Mouse (Mus musculus) G1E (cell line): ENCODE measurements around the gene Tmprss9.

Experiments
- CTCF ChIP-seq: IDR thresholded peaks from 2 replicates; pipeline ENCODE4 v1.5.1; 2012; ENCODE audit warnings: low read depth, low read length, inconsistent platforms, mixed read lengths
- GATA1 ChIP-seq: IDR thresholded peaks from 2 replicates; pipeline ENCODE4 v1.6.1; 2012; ENCODE audit warnings: borderline replicate concordance, low read length, inconsistent platforms, mixed read lengths
- GATA2 ChIP-seq: IDR thresholded peaks from 2 replicates; pipeline ENCODE4 v1.6.1; 2012; ENCODE audit warnings: low read depth, low read length, inconsistent platforms, borderline replicate concordance
- POLR2AphosphoS5 ChIP-seq: IDR thresholded peaks from 2 replicates; pipeline ENCODE4 v1.6.1; 2012; ENCODE audit warnings: low read depth, low read length, inconsistent platforms; ENCODE audit not compliant: insufficient replicate concordance
- TAL1 ChIP-seq: conservative IDR thresholded peaks from 2 replicates; pipeline ENCODE4 v1.6.1; 2012; ENCODE audit warnings: low read depth, low read length, inconsistent platforms, mixed read lengths

- TF ChIP-seq CTCF = no peak
- no peak for TF ChIP-seq TAL1
- TF ChIP-seq GATA1 = no peak
- TF ChIP-seq POLR2AphosphoS5 = no peak
- no peak for TF ChIP-seq GATA2
Observed at GRCm38 (mm10) chr10:80845055-80845693, 26.5 kb upstream of the Tmprss9 start.
